Mouse (Mus musculus): ENCODE data around the gene Ext2.

Gene Ext2

DNA sequence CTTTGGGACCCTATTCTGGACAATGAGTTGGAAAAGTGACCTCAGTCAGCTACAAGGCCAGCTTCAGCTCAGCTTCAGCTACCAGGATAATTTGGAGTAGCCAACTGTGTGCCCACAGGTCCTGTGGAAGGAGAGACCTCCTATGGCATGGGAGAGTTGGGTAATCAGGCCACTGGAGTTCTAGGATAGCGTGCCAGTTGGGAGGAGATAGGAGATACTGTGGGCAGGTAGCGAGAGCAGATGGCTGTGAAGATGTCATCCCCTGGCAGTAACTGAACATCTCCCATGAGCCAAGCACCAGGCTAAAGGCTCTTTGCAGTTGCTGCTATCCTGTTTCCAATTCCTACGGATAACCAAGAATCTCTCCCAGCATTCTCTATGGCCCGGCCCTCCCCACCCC, 187.8 kb downstream of the Ext2 start:
- DNase-seq (ENCODE audit: low read depth, low spot score): no peak

DNA sequence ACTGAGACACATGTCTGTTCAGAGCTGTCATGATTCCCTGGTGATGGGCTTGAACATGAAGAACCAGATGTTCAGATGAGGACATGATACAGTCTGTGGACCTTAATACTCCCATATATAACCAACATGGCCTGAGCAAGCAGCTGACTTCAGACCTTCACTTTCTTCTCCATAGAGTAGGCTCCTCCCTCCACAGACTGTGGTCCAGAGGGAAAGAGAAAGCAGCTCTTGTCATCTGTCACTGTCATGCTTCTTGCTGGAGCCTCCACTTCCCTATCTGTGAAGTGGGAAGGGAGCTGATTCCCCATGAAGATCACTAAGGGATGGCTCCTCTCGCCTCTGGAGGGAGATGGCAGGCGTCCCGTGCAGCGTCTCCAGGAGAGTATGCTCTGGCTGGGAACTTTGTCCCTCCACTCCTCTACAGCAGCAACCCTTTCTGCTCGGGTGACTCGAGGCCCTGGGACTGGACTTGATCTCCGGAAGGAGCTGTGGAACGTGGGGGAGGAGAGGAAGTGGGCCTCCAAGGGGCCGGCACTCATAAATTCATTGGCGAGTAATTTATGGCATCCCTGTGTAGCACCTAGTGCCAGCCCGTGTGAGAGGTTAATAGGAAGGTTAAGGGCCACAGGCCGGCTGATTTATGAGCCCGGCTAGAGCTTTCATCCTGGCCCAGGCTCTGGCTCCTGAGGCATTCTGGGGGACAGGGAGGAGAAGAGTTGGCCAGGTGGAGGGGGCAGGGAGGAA, 197.5 kb downstream of the Ext2 start:
- no peak for DNase-seq (ENCODE audit: low read depth, low spot score)

DNA sequence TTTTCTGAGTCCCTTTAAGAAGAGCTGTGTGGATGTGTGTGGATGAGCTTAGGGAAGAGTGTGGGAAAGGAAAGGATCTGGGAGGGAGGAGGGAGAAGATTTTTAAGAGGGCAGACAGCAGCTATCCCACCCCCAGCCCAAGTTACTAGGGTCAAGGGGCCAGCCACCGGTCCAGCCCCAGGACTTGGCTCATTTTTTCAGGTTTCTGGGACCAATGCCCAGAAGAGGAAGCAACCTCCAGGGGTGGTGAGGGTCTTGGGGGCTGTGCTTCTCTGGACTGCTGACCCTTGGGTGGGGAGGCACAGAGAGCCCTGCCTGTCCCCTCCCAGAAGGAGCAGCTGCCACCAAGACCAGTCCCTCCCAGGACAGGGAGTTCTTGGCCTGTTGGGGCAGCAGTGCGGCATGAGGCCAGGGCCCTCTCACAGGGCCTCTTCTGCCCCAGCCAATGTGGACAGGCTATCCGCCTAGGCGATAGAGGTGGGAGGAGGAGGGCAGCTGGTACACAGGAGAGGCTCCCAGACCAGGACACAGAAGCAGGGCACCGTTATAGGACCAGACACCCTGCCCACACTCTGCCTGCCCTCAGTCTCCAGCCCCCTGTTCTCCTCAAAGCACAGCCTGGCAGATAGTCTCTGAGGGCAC, 203.0 kb downstream of the Ext2 start:
- DNase-seq (ENCODE audit: low read depth, low spot score): no peak

DNA sequence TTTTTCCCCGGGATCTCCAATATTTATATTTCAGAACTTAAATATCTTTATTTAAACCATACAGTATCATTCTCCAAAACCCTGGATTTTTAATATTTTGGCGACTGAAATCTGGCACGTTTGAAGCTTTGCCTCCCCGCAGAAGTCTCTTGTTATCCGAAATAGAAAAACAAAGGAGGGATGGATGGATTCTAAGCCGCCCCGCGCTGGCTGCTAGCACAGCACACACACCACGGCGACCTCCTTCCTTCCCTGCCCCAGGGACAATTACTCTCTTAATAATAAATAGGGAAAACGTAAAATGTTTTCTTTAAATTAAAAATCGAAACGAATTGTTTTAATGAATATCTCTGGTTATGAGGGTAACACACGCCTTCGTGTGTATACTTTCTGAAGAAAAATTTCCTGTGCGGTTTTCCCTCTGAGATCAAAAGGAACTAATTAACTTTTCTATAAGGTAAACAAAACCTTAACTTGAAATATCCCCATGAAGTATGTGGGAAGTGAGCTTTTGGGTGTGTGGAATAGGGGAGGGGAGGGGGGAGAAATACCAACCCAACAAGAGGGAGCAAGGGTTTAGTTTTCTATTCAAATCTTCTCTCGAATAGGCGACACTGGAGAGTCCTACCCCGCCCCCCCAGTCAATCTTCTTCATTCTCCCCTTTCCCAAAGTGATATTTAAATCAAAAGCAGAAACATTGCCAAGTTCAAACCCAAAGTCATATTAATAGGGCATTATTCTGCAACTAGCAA, 203.7 kb downstream of the Ext2 start:
- no peak for DNase-seq (ENCODE audit: low read depth, low spot score)

DNA sequence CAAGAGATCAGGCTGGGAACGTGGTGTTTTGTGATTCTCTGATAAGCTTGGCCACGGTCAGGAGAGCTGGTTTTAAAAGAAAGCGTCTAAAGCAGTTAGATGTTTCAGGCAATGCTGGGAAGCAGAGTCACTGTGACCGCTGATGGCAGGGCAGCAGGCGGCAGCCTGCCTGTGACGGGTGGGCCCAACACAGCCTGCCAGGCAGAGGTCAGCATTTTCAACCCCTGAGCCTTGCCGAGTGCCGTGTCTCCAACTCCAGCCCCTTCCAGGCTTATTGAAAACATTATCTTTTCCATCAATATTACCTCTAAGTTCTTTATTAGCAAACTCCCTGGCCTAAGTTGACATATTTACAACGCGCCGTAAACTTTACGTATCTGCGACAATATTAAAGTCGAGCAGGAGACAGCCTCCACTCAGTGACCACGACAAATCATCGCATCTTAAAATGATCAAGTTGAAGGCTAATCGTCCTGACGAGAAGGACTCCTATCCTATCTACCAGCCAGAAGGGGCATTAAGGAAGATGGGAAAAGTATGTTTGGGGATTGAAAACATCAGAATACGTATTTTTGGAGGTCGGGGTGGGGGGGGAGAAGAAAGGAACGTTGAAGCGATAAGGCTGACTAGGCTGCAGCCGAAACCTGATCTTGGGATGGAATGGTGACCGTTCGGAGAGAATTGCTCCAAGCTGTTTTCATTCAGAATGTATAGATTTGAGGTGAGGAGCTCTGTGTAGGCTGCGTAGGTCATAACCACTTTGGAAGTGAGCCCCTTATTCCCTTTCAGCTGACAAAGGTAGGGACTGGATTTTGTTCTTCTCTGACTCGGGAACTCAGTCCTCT, 206.3 kb downstream of the Ext2 start:
- no peak for DNase-seq (ENCODE audit: low read depth, low spot score)

- DNase-seq (ENCODE audit: low read depth, low spot score): no peak
These were observed 209.3 kb downstream of the Ext2 start for GRCm38 (mm10) chr2:93613020-93613419.
